Mouse (Mus musculus): Measurements from ENCODE around the gene Lcat. TPM values are rescaled to one million over a fixed set of nuclear protein-coding genes. Genes with fewer than 3 reads are reported as not detected.

Lcat gene
- total and polyA plus RNA-seq, 2 experiments from 2014 or later: 13.0 to 24.7 TPM

GRCm38 (mm10) chr8:105979325-105979724 lies 36.1 kb upstream of the Lcat start, which contains the start of gene Dpep3:
Gene Dpep3 (minus strand): TSS chr8:105979429.
- Histone ChIP-seq H3K27ac (no peak within 1 kb of the TSS), H3K9me3 (ENCODE audit: low read length) (no peaks in the 10 kb centered on the region), H3K4me3 (ENCODE audit: low read length) (no peak within 1 kb of the TSS), H3K36me3 (ENCODE audit: insufficient read depth, low read length) (no peaks in the 10 kb centered on the region), H3K4me1 (ENCODE audit: insufficient read depth, low read length) (no peaks in the 10 kb centered on the region), H3K27me3 (ENCODE audit: insufficient read depth, low read length) (no peaks in the 10 kb centered on the region), H3K9ac (replicated peaks; ENCODE audit: low read length) (no peak within 1 kb of the TSS), H3K4me2 (ENCODE audit: low read depth, low read length) (no peak within 1 kb of the TSS)
- ATAC-seq (no peak), DNase-seq (ENCODE audit: low spot score) (no peak)
- 92% methylated on average over 15 of the region's 15 CpGs for WGBS
- TF ChIP-seq CTCF (IDR thresholded peaks at IDR 0.05; ENCODE audit: low read depth): no peak

DNA sequence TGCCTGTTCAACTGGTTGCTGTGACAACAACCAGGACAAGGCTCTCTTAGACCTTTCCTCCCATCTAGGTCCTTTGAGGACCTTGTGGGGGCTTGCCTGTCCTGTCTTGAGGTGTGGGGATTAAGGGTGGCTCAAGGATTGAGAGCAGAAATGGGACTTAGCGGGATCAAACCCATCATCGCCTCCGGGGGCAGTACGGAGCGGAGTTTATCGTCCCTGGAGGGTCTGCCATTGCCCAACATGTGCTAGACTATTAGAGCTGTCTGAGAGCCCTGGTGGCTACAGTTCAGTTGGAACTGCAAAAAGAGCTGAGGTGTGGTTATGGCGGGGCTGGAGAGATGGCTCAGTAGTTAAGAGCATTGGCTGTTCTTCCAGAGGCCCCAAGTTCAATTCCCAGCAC lies 32.2 kb upstream of the Lcat start:
- Histone ChIP-seq H3K4me3 (ENCODE audit: low read length) (no peak overlapping the region), H3K4me2 (ENCODE audit: low read depth, low read length) (no peak overlapping the region), H3K4me1 (ENCODE audit: insufficient read depth, low read length) (no peaks in the 10 kb centered on the region), H3K36me3 (ENCODE audit: insufficient read depth, low read length) (no peaks in the 10 kb centered on the region), H3K9me3 (ENCODE audit: low read length) (no peaks in the 10 kb centered on the region), H3K27me3 (ENCODE audit: insufficient read depth, low read length) (no peaks in the 10 kb centered on the region), H3K9ac (replicated peaks; ENCODE audit: low read length) (no peak overlapping the region), H3K27ac (no peak overlapping the region)
- DNase-seq (ENCODE audit: low spot score): no peak
- ATAC-seq: no peak
- WGBS: 61% methylated on average over 7 of the region's 7 CpGs
- TF ChIP-seq CTCF (IDR thresholded peaks at IDR 0.05; ENCODE audit: low read depth): no peak

DNA sequence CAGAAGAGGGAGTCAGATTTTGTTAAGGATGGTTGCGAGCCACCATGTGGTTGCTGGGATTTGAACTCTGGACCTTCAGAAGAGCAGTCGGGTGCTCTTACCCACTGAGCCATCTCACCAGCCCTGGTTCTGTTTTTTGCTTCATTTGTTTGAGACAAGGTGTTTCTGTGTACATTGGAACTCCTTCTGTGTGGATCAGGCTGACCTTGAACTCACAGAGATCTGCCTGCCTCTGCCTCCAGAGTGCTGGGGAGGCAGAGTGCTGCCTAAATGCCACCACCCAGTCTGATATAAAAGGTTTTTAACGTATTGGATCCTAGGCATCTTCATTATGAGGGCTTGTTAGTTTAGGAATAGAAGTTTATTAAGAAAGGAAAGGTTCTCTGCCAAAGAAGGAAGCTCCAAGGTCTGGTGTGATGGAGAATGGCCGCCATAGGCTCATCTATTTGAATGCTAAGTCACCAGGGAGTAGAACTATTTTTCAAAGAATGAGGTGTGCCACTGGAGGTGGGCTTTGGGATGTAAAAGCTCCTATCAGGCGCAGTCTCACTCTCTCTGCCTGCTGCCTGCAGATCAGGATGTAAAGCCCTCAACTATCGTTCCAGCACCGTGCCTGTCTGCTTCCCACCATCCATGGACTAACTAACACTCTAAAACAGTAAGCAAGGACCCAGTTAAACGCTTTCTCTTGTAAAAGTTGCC lies 28.0 kb upstream of the Lcat start:
- ATAC-seq: no peak
- Histone ChIP-seq H3K4me2 (ENCODE audit: low read depth, low read length) (no peak overlapping the region), H3K9me3 (ENCODE audit: low read length) (no peaks in the 10 kb centered on the region), H3K27ac (no peak overlapping the region), H3K4me3 (ENCODE audit: low read length) (no peak overlapping the region), H3K4me1 (ENCODE audit: insufficient read depth, low read length) (no peaks in the 10 kb centered on the region), H3K36me3 (ENCODE audit: insufficient read depth, low read length) (no peaks in the 10 kb centered on the region), H3K9ac (replicated peaks; ENCODE audit: low read length) (no peak overlapping the region), H3K27me3 (ENCODE audit: insufficient read depth, low read length) (0 out of 2 replicates have a peak, but pooled peaks cover 10% of the 10 kb centered on the region)
- no peak for TF ChIP-seq CTCF (IDR thresholded peaks at IDR 0.05; ENCODE audit: low read depth)
- whole genome bisulfite sequencing: 69% methylated on average over 8 of the region's 8 CpGs
- DNase-seq (ENCODE audit: low spot score): no peak

DNA sequence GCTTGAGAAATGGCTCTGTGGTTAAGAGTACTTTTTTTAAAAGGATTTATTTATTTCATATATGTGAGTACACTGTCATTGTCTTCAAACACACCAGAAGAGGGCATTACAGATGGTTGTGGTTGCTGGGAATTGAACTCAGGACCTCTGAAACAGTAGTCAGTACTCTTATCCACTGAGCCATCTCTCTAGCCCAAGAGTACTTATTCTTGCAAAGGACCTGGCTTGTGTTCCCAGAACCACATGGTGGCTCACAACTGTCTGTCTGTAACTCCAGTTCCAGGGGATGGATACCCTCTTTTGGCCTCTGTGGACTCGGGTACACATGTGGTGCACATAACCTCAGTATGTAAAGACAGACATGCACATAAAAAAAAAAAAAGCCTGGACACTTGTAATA lies 26.2 kb upstream of the Lcat start:
- TF ChIP-seq CTCF (IDR thresholded peaks at IDR 0.05; ENCODE audit: low read depth): no peak
- no peak overlapping the region for H3K27ac ChIP-seq
- ATAC-seq (no peak), DNase-seq (ENCODE audit: low spot score) (no peak)
- no peak overlapping the region for H3K4me3 ChIP-seq (ENCODE audit: low read length)
- H3K9me3 ChIP-seq (ENCODE audit: low read length): no peaks in the 10 kb centered on the region
- H3K4me1 ChIP-seq (ENCODE audit: insufficient read depth, low read length): 0 out of 2 replicates have a peak, but pooled peaks cover 1% of the 10 kb centered on the region
- H3K36me3 ChIP-seq (ENCODE audit: insufficient read depth, low read length): no peaks in the 10 kb centered on the region
- no peak overlapping the region for H3K9ac ChIP-seq (replicated peaks; ENCODE audit: low read length)
- no peak overlapping the region for H3K4me2 ChIP-seq (ENCODE audit: low read depth, low read length)
- H3K27me3 ChIP-seq (ENCODE audit: insufficient read depth, low read length): peaks cover 10% of the 10 kb centered on the region; the same call in 1 of the 2 replicates
- WGBS: 67% methylated on average over 1 of the region's 1 CpGs

- Histone ChIP-seq H3K27ac (no peak overlapping the region), H3K4me1 (ENCODE audit: insufficient read depth, low read length) (0 out of 2 replicates have a peak, but pooled peaks cover 3% of the 10 kb centered on the region), H3K4me3 (ENCODE audit: low read length) (no peak overlapping the region; the same call in 1 of the 2 replicates), H3K27me3 (ENCODE audit: insufficient read depth, low read length) (peaks cover 10% of the 10 kb centered on the region; the same call in 1 of the 2 replicates), H3K9me3 (ENCODE audit: low read length) (no peaks in the 10 kb centered on the region), H3K9ac (replicated peaks; ENCODE audit: low read length) (no peak overlapping the region), H3K4me2 (ENCODE audit: low read depth, low read length) (peak overlapping the region; percentile 51), H3K36me3 (ENCODE audit: insufficient read depth, low read length) (no peaks in the 10 kb centered on the region)
- DNase-seq (ENCODE audit: low spot score) (peak; percentile 23), ATAC-seq (0 out of 2 replicates have a peak, but pooled peaks have one; percentile 42)
- TF ChIP-seq CTCF (IDR thresholded peaks at IDR 0.05; ENCODE audit: low read depth): no peak
- 8% methylated on average over 19 of the region's 19 CpGs for WGBS
Measured at GRCm38 (mm10) chr8:105966692-105967311, 23.6 kb upstream of the Lcat start.

- Histone ChIP-seq H3K4me2 (ENCODE audit: low read depth, low read length) (peak within 1 kb of the TSS; percentile 51), H3K27me3 (ENCODE audit: insufficient read depth, low read length) (peaks cover 10% of the 10 kb centered on the region; the same call in 1 of the 2 replicates), H3K4me1 (ENCODE audit: insufficient read depth, low read length) (0 out of 2 replicates have a peak, but pooled peaks cover 3% of the 10 kb centered on the region), H3K27ac (peak within 1 kb of the TSS; percentile 58; the same call in 1 of the 2 replicates), H3K36me3 (ENCODE audit: insufficient read depth, low read length) (no peaks in the 10 kb centered on the region), H3K9me3 (ENCODE audit: low read length) (no peaks in the 10 kb centered on the region), H3K4me3 (ENCODE audit: low read length) (peak within 1 kb of the TSS; percentile 54), H3K9ac (replicated peaks; ENCODE audit: low read length) (peak within 1 kb of the TSS; percentile 59)
- under 1% methylated on average over 34 of the region's 47 CpGs for WGBS
- no peak for TF ChIP-seq CTCF (IDR thresholded peaks at IDR 0.05; ENCODE audit: low read depth)
- ATAC-seq (peak; percentile 87), DNase-seq (ENCODE audit: low spot score) (peak; percentile 76)
Measured at GRCm38 (mm10) chr8:105965905-105966341, 22.7 kb upstream of the Lcat start, which contains the start of gene Slc12a4. Gene Slc12a4 (minus strand): TSS chr8:105966097.
